In genomic region chr1:36724057-36724431, GRCm38 (mm10) we compare ENCODE assay signal across 16 mouse cellular contexts. TPM values are rescaled to one million over a fixed set of nuclear protein-coding genes. Genes with fewer than 3 reads are reported as not detected.
"Had no signal": no experiment of that assay in that cellular context is flagged by ENCODE, and none has a peak within 500 bp of the region (broad histone marks: within the 10 kb centered on the region; RNA-seq: fewer than 3 reads in every experiment).

No protein-coding gene starts in this region.

- H3K4me3 ChIP-seq: layer of hippocampus, adult 2 months; liver, embryonic 13.5 days; lung, embryonic 15.5 days; midbrain, embryonic 13.5 days had no signal

- H3K4me2 ChIP-seq: liver, embryonic 13.5 days; lung, embryonic 15.5 days; midbrain, embryonic 13.5 days had no signal

- H3K36me3 ChIP-seq: liver, embryonic 13.5 days; lung, embryonic 15.5 days; midbrain, embryonic 13.5 days had no signal

- H3K27ac ChIP-seq: layer of hippocampus, adult 2 months; liver, embryonic 13.5 days; lung, embryonic 15.5 days; midbrain, embryonic 13.5 days had no signal

- H3K4me1 ChIP-seq: liver, embryonic 13.5 days; lung, embryonic 15.5 days; midbrain, embryonic 13.5 days had no signal

- H3K27me3 ChIP-seq: liver, embryonic 13.5 days; lung, embryonic 15.5 days; midbrain, embryonic 13.5 days had no signal

- ATAC-seq: liver, postnatal 0 days; midbrain, embryonic 13.5 days had no signal

- H3K9me3 ChIP-seq: liver, embryonic 13.5 days; lung, embryonic 15.5 days; midbrain, embryonic 13.5 days had no signal

- DNase-seq: kidney, adult 11 months; kidney, postnatal 4 days; liver; liver, embryonic 13.5 days; liver, postnatal 0 days; right cerebral cortex, postnatal 14 days; thymus, postnatal 36 days had no signal

- H3K9ac ChIP-seq: liver, embryonic 13.5 days; liver, postnatal 0 days; lung, embryonic 15.5 days; midbrain, embryonic 13.5 days had no signal

RNA-seq across cellular contexts. Expression of gene 4933424G06Rik, which starts 14.1 kb away (rescaled TPM):
- total RNA-seq: megakaryocyte-erythroid progenitor cell, adult 5-6 weeks; midbrain, postnatal 0 days had no signal
- polyA plus RNA-seq: kidney, embryonic 14.5 days; liver, embryonic 13.5 days; liver, postnatal 0 days; lung, embryonic 15.5 days; neural tube, embryonic 11.5 days; small intestine, adult 2 months had no signal

RNA-seq across cellular contexts. Expression of gene Zap70, which starts 37.6 kb away (rescaled TPM):
- polyA plus RNA-seq: liver, embryonic 13.5 days had no signal

RNA-seq across cellular contexts. Expression of gene Fam178b, which starts 41.1 kb away (rescaled TPM):
- total RNA-seq: layer of hippocampus, adult 2 months; left cerebral cortex, adult 18-20 months; megakaryocyte-erythroid progenitor cell, adult 5-6 weeks; midbrain, postnatal 0 days had no signal
- polyA plus RNA-seq: midbrain, embryonic 13.5 days; neural tube, embryonic 11.5 days had no signal
